Mouse (Mus musculus) cerebellum, adult 9-11 months (tissue): ENCODE data around the gene Ptgfrn.

Source experiments
- DNase-seq: peaks from one replicate; pipeline ENCODE4 v3.0.0; 2022

Gene Ptgfrn

GRCm38 (mm10) chr3:101116431-101117385 is 6.6 kb upstream of the Ptgfrn start:
- DNase-seq: no peak

GRCm38 (mm10) chr3:101112518-101112894 is 2.4 kb upstream of the Ptgfrn start:
- DNase-seq: no peak

DNA sequence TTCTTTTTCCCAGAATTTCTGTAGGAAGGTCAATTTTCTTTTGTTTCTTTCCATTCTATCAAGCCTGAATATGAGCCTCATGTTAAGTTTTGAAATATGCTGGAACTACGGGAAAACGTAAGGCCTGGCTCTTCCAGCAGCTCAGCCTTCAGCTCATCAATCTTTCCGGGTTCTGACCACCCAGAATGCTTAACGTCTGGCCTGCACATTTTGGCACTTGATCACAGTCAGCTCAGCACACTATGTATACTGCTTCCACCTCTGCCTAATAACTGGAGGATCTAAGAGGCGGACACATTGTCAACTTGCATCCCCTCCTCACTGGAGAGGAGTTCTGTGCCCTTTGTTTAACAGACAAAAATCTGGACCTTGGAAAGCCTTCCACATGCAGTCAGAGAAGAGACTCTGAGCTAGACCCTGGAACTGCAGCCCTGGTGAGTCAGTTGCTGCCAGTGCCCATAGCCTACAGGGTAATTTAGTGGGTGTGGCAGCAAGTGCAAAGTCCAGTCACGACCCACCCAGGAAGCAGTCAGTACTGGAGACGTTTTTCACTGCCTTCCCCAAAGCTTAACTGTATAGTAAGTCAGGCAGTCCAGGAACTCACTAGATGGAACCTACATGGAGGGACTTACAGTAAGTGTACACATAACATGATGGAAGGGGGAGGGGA is 1.9 kb upstream of the Ptgfrn start:
- DNase-seq: no peak

DNA sequence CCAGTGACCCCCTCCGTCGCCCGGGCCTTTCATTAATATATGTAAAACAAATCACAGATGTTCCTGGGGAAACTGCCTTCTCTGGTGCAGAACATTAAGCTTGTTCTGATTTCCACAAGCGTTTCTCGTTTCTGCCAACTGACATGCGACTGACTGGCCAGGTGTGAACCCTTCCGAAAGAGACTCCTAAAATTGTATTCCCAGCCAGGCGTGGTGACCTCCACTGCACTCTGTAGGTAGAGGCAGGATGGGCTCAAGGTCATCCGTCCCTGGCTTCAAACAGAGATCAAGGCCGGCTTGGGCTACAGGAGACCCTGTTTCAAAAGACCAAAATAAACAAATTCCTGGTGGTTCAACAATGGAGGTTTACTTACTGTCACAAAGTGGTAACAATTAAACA is 1.2 kb upstream of the Ptgfrn start:
- DNase-seq: no peak

GRCm38 (mm10) chr3:101110838-101111103 is 693 bp upstream of the Ptgfrn start:
- DNase-seq: no peak

GRCm38 (mm10) chr3:101109558-101110021 is 488 bp downstream of the Ptgfrn start:
- DNase-seq: peak; percentile 11

DNA sequence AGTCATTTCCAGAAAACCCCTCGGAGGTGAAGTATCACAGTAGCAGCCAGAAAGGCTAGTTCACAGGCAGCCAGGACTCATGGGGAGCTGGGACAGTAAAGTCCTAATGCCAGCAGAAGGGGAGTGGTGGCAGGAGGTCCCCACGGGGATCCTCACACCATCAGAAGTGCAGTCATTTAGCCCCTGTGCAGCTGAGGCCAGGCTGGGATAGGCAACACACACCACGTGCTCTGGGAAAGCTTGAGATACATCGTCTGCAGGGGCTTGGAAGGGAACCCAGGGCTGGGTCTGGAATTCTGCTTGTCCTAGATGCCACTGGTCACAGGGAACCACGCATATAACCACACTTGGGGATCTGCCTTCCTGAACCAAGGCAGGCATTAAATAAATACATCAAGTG is 1.2 kb downstream of the Ptgfrn start:
- DNase-seq: no peak

DNA sequence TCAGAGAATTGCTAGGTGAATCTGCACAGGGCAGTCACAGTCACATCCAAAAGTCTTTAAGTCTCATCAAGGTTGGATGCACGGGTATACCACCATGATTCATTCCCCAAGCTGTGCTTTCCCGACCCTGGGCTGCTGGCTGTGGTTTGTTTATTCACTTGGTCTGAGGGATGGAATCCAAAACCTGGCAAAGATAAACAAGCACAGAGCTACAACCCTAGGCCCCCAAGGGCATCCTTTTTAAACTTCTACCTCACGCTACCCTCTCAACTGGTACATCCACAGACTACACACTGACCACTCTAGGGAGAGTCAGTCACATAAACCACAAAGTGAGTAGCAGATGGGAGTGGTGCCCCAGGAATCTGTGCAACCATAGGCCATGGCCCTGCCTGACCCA is 1.8 kb downstream of the Ptgfrn start:
- no peak for DNase-seq

GRCm38 (mm10) chr3:101106326-101106725 is 3.8 kb downstream of the Ptgfrn start:
- DNase-seq: no peak

DNA sequence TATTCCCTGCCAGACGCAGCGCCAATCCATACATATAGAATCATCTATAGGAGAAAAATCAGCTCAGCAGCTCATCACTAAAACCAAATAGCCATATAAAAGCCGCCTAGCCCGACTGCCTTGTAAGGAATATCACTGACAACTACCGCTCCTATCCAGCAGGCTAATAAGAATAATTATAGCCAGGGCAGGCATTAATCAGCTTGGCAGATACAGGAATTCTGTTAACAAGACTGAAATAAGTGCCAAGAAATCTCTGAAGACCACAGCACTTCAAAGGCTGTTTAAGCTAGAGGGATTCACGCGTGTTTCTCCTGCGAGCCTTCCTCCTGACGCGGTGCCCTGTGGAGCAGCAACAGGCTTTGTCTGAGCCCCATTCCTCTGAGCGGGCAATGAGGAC is 4.6 kb downstream of the Ptgfrn start:
- no peak for DNase-seq

- DNase-seq: no peak
Observed at GRCm38 (mm10) chr3:101104883-101105282, 5.2 kb downstream of the Ptgfrn start.

DNA sequence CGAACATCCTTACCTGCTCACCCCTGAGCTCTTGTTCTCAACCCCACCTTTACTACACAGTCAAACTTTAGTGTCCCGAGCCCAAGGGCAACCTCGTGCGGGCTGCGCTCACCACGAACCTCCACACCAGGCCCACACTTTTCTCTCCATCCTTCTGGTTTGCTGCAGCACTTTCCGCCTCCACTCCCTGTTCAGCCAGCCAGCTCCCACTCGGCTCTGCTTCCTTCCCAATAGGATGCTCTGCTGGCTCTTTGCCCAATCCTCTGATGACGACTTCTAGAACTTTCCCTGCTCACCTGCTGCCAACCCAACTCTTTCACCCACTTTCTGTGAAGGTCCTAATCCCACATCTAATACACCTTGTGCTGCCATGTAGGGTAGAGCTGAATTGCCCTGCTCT is 6.3 kb downstream of the Ptgfrn start:
- DNase-seq: no peak

DNA sequence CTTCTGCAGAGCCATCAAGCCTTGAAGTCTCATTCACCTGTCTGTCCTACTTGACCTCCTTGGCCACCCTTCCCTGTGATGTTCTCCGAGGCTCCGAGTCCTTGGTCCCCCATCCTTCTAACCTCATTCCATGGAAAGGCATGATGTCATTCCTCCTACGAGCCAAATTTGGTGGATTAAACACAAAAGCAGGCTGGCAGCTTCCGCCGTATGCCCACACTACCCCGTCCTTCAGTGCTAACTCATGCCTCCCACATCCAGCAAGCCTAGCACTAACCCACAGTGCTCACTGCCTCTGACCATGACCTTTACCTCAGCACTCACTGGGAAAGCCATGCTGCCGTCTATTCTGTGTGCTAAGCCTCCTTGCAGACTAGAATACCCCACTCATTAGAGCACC is 8.0 kb downstream of the Ptgfrn start:
- DNase-seq: no peak

DNA sequence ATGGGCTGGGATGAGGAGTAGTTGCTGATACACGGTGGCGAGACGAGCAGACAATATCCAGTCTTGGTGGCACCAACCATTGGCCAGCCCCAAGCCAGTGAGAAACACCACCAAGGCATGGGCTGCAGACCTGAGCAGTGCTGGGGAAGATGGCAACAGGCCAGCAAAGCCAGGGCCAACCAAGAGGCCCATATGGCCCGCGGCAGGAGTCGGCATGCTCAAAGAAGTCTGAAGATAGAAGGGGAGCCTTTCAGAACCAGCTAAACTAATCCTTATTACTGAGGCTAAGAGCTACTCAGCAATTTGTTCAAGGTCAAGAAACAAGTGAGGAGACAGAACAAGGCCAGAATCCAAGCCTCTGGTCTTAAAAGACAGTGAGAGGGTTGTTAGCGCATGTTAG is 8.9 kb downstream of the Ptgfrn start:
- no peak for DNase-seq

GRCm38 (mm10) chr3:101099701-101100357 is 10.2 kb downstream of the Ptgfrn start:
- DNase-seq: no peak

GRCm38 (mm10) chr3:101098073-101098472 is 12.0 kb downstream of the Ptgfrn start:
- no peak for DNase-seq

- no peak for DNase-seq
Observed at GRCm38 (mm10) chr3:101097146-101097800, 12.8 kb downstream of the Ptgfrn start.

GRCm38 (mm10) chr3:101095761-101096449 is 14.2 kb downstream of the Ptgfrn start:
- no peak for DNase-seq

- no peak for DNase-seq
Observed at GRCm38 (mm10) chr3:101092202-101092601, 17.9 kb downstream of the Ptgfrn start.

- DNase-seq: no peak
Observed at GRCm38 (mm10) chr3:101086584-101087445, 23.3 kb downstream of the Ptgfrn start.

DNA sequence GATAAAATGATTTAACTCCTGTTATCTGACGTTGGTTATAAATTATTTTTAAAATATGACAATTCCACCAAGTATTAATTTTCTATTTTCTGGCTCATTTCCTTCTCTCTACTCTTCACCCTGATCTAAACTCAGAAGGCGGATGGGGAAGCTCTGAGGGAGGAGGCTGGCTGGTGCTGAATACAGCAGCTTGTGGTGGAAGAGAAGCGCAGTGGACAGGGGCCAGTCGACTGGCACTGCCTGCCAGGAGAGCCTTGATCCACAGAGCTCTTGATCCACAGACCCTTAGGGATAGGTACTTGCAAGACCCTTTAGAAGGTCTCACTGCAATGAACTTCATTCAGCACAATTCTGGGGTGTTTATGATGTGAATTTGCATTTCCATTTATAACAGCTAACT is 29.2 kb downstream of the Ptgfrn start:
- no peak for DNase-seq

DNA sequence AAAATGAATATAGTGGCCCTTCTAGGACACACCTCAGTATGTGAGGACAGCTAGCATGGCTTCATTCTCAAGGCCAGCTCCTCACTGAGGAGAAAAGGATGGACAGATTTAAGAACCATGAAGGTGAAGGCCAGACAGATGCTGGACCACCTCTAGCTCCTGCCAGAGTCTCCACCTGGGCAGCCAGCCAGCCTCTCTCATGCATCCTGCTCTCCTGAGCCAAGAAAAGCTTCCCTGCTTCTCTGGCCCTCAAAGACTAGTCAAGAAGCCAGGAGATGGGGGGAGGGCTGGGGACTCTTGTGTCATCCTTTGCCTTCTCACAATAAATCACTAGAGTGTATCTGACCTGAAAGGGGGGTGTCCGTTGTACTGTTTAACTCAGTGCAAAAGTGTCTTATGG is 31.7 kb downstream of the Ptgfrn start:
- peak; percentile 12 for DNase-seq
